Mouse (Mus musculus) E14TG2a.4 (cell line): Measurements from ENCODE around the gene Mtrf1l.

Experiments used
- CTCF ChIP-seq: conservative IDR thresholded peaks from 2 replicates; pipeline ENCODE4 v1.5.1; 2014; ENCODE audit warnings: low read length
- POU5F1 ChIP-seq: IDR thresholded peaks from 2 replicates; pipeline ENCODE4 v1.6.1; 2014; ENCODE audit warnings: low read length, borderline replicate concordance

GRCm38 (mm10) chr10:5823291-5823739 is 395 bp downstream of the Mtrf1l start:
- no peak for TF ChIP-seq CTCF
- no peak for TF ChIP-seq POU5F1
